Mouse (Mus musculus) urinary bladder, postnatal 14 days (tissue): ENCODE results near the gene Sec1.
"Not testable (repeated sequence)": the region's sequence is repeated elsewhere in the genome, so short reads cannot be mapped to it uniquely, and the experiment has no call there.

Source experiments
- DNase-seq: peaks from one replicate; pipeline ENCODE4 v3.0.0; 2021; ENCODE audit warnings: low spot score

Gene Sec1

GRCm38 (mm10) chr7:45677627-45678295, 16.4 kb downstream of the Sec1 start:
- DNase-seq = no peak

- DNase-seq = no peak
Observed at GRCm38 (mm10) chr7:45668921-45669320, 25.3 kb downstream of the Sec1 start.

- no peak for DNase-seq
Observed at GRCm38 (mm10) chr7:45667761-45668160, 26.4 kb downstream of the Sec1 start.

- DNase-seq = no peak
Observed at GRCm38 (mm10) chr7:45666161-45666560, 28.0 kb downstream of the Sec1 start, which contains the start of gene Fut2. Gene Fut2, minus strand, starts transcription at chr7:45666394.

- DNase-seq = peak; percentile 37
Observed at GRCm38 (mm10) chr7:45665303-45666138, 28.7 kb downstream of the Sec1 start.

- not testable (repeated sequence) for DNase-seq
Observed at GRCm38 (mm10) chr7:45661702-45662101, 32.5 kb downstream of the Sec1 start.

- DNase-seq = no peak
Observed at GRCm38 (mm10) chr7:45660746-45661478, 33.3 kb downstream of the Sec1 start.

GRCm38 (mm10) chr7:45654424-45655047, 39.7 kb downstream of the Sec1 start:
- DNase-seq = no peak

- DNase-seq = not testable (repeated sequence)
Observed at GRCm38 (mm10) chr7:45650484-45650883, 43.7 kb downstream of the Sec1 start.

- no peak for DNase-seq
Observed at GRCm38 (mm10) chr7:45649351-45649750, 44.9 kb downstream of the Sec1 start.

- no peak for DNase-seq
Observed at GRCm38 (mm10) chr7:45646671-45647070, 47.5 kb downstream of the Sec1 start.

- DNase-seq = no peak
Observed at GRCm38 (mm10) chr7:45645591-45645971, 48.6 kb downstream of the Sec1 start.

GRCm38 (mm10) chr7:45644872-45645590, 49.2 kb downstream of the Sec1 start:
- DNase-seq = no peak

- DNase-seq = peak; percentile 37
Observed at GRCm38 (mm10) chr7:45644183-45644582, 50.0 kb downstream of the Sec1 start.

GRCm38 (mm10) chr7:45643441-45644178, 50.6 kb downstream of the Sec1 start:
- DNase-seq = peak; percentile 95

- no peak for DNase-seq
Observed at GRCm38 (mm10) chr7:45642503-45643255, 51.5 kb downstream of the Sec1 start.

GRCm38 (mm10) chr7:45642083-45642482, 52.1 kb downstream of the Sec1 start:
- DNase-seq = no peak

GRCm38 (mm10) chr7:45641391-45642040, 52.7 kb downstream of the Sec1 start:
- peak; percentile 44 for DNase-seq

- DNase-seq = no peak
Observed at GRCm38 (mm10) chr7:45640191-45640957, 53.8 kb downstream of the Sec1 start.
